ENCODE assay signal across 8 mouse cellular contexts in the genomic region with DNA sequence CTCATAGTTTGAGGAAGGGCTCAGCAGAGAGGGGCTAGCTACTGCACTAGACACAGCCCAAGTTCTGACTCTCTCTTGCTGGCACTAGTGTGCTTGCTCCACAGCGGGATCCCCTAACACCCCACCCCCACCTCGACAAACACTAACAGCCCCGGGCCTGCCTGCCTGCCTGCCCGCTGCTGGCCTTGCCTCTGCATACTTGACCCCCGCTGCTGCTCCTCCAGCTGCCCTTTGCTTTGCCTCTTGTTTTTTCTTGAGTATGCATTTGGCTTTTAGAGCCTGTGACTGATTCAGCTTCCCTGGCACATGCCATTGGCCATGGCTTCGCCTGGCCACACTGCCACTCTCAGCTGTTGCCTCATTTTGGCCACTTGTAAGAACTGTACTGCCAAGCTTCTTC. TPM values are rescaled to one million over a fixed set of nuclear protein-coding genes. Genes with fewer than 3 reads are reported as not detected.
DNase-seq lines count a peak whose midpoint lies in the region; ATAC-seq and TF ChIP-seq lines count a peak whose summit lies in the region.

No protein-coding gene starts in this region.

- ATAC-seq in heart, postnatal 0 days (ENCODE audit: insufficient read depth, low read depth) = no peak
- ATAC-seq in lung, embryonic 14.5 days (ENCODE audit: insufficient read depth) = peak; percentile 71
- ATAC-seq in stomach, postnatal 0 days (ENCODE audit: low FRiP score, low TSS enrichment) = 0 out of 2 replicates have a peak, but pooled peaks have one; percentile 45

- no peaks in the 10 kb centered on the region for H3K27me3 ChIP-seq in heart, postnatal 0 days (ENCODE audit: control insufficient read depth, insufficient read depth, low read length)
- H3K27me3 ChIP-seq in lung, embryonic 14.5 days (ENCODE audit: insufficient read depth, low read length) = no peaks in the 10 kb centered on the region
- no peaks in the 10 kb centered on the region for H3K27me3 ChIP-seq in stomach, postnatal 0 days (ENCODE audit: control insufficient read depth, insufficient read depth, low read length)

- no peak overlapping the region for H3K4me3 ChIP-seq in heart, postnatal 0 days (ENCODE audit: low read depth, low read length)
- no peak overlapping the region for H3K4me3 ChIP-seq in lung, embryonic 14.5 days (ENCODE audit: low read depth, low read length)
- H3K4me3 ChIP-seq in stomach, postnatal 0 days (ENCODE audit: low read depth, low read length) = no peak overlapping the region

- H3K9ac ChIP-seq in heart, postnatal 0 days (replicated peaks; ENCODE audit: low read depth, low read length) = no peak overlapping the region
- H3K9ac ChIP-seq in lung, embryonic 14.5 days = no peak overlapping the region
- H3K9ac ChIP-seq in stomach, postnatal 0 days (ENCODE audit: low read length) = no peak overlapping the region

- no peak for TF ChIP-seq EP300 in heart, postnatal 0 days (IDR thresholded peaks at IDR 0.05; ENCODE audit: low read depth)
- no peak for TF ChIP-seq EP300 in stomach, postnatal 0 days (optimal IDR thresholded peaks at IDR 0.05)

- 18% methylated on average over 6 of the region's 6 CpGs for WGBS in heart, postnatal 0 days
- WGBS in lung, embryonic 14.5 days = 10% methylated on average over 6 of the region's 6 CpGs
- 24% methylated on average over 6 of the region's 6 CpGs for WGBS in stomach, postnatal 0 days

- H3K9me3 ChIP-seq in heart, postnatal 0 days (replicated peaks; ENCODE audit: control insufficient read depth, low read length) = no peaks in the 10 kb centered on the region
- no peaks in the 10 kb centered on the region; the same call in 1 of the 2 replicates for H3K9me3 ChIP-seq in lung, embryonic 14.5 days (ENCODE audit: low read depth, low read length)
- H3K9me3 ChIP-seq in stomach, postnatal 0 days (ENCODE audit: control insufficient read depth, low read length) = no peaks in the 10 kb centered on the region

- H3K4me1 ChIP-seq in heart, postnatal 0 days (ENCODE audit: control insufficient read depth, insufficient read depth) = peaks cover 5% of the 10 kb centered on the region; the same call in 1 of the 2 replicates
- peaks cover 5% of the 10 kb centered on the region; the same call in 1 of the 2 replicates for H3K4me1 ChIP-seq in lung, embryonic 14.5 days (ENCODE audit: insufficient read depth)
- no peaks in the 10 kb centered on the region for H3K4me1 ChIP-seq in stomach, postnatal 0 days (replicated peaks; ENCODE audit: control insufficient read depth, insufficient read depth)

- no peaks in the 10 kb centered on the region for H3K36me3 ChIP-seq in heart, postnatal 0 days (replicated peaks; ENCODE audit: control insufficient read depth, insufficient read depth, low read length)
- no peaks in the 10 kb centered on the region for H3K36me3 ChIP-seq in lung, embryonic 14.5 days (ENCODE audit: insufficient read depth)
- no peaks in the 10 kb centered on the region for H3K36me3 ChIP-seq in stomach, postnatal 0 days (ENCODE audit: control insufficient read depth, insufficient read depth, low read length)

- peak overlapping the region; percentile 30; the same call in 1 of the 2 replicates for H3K4me2 ChIP-seq in heart, postnatal 0 days (ENCODE audit: low read depth, low read length)
- peak overlapping the region; percentile 35; the same call in 1 of the 2 replicates for H3K4me2 ChIP-seq in lung, embryonic 14.5 days
- H3K4me2 ChIP-seq in stomach, postnatal 0 days (replicated peaks; ENCODE audit: low read depth) = no peak overlapping the region; the same call in 1 of the 2 replicates

- DNase-seq in 3134 (ENCODE audit: extremely low read depth, insufficient read length, low spot score) (peak; percentile 39), NIH3T3 (ENCODE audit: low read depth) (peak; percentile 36)
- DNase-seq in heart, postnatal 0 days (ENCODE audit: low spot score) = no peak
- peak; percentile 60 for DNase-seq in lung, embryonic 14.5 days
- DNase-seq in stomach, postnatal 0 days (ENCODE audit: low spot score) = peak; percentile 19
- DNase-seq in ovary, postnatal 14 days (ENCODE audit: low spot score) = no peak
- no peak for DNase-seq in spleen, postnatal 36 days (ENCODE audit: low spot score in 2 of 2)
- no peak for DNase-seq in cerebellum, adult 9-10 months

- TF ChIP-seq CTCF in heart, postnatal 0 days (IDR thresholded peaks at IDR 0.05; ENCODE audit: low read depth) = no peak
- no peak for TF ChIP-seq CTCF in lung, embryonic 14.5 days (IDR thresholded peaks at IDR 0.05; ENCODE audit: low read depth)
- no peak for TF ChIP-seq CTCF in stomach, postnatal 0 days (IDR thresholded peaks at IDR 0.05; ENCODE audit: low read depth)

- peak overlapping the region; percentile 34; the same call in 1 of the 2 replicates for H3K27ac ChIP-seq in heart, postnatal 0 days (ENCODE audit: low read depth)
- no peak overlapping the region for H3K27ac ChIP-seq in lung, embryonic 14.5 days (ENCODE audit: low read depth)
- no peak overlapping the region for H3K27ac ChIP-seq in stomach, postnatal 0 days (replicated peaks)

RNA-seq across cellular contexts. Expression of gene Slc38a4, which starts 33.8 kb away (rescaled TPM):
- 92.1 and 111 TPM in 2 replicates for total RNA-seq in heart, postnatal 0 days (2014; rRNA removed; ENCODE audit: low replicate concordance)
- polyA plus RNA-seq in heart, postnatal 0 days (2015; fragmentation: Nextera tagmentation; extraction: Ambion mirVana) = 56.3 and 57.5 TPM in 2 replicates
- polyA plus RNA-seq in lung, embryonic 14.5 days (2014; fragmentation: Nextera tagmentation; extraction: Ambion mirVana) = 92.3 and 93.8 TPM in 2 replicates
- polyA plus RNA-seq in stomach, postnatal 0 days (2015; fragmentation: Nextera tagmentation; extraction: Ambion mirVana) = 9.7 and 10.8 TPM in 2 replicates

Comparison
In these comparisons a context has a peak if more than half of its experiments do, and no peak if none do; other contexts are left out.
1. DNase-seq: peak in 3134 (single experiment), NIH3T3 (single experiment), lung, embryonic 14.5 days (single experiment) and stomach, postnatal 0 days (single experiment); none in heart, postnatal 0 days (single experiment), ovary, postnatal 14 days (single experiment), spleen, postnatal 36 days (0 of 2) and cerebellum, adult 9-10 months (single experiment).